Mouse (Mus musculus): Measurements from ENCODE around the gene Hoxa10.

DNA sequence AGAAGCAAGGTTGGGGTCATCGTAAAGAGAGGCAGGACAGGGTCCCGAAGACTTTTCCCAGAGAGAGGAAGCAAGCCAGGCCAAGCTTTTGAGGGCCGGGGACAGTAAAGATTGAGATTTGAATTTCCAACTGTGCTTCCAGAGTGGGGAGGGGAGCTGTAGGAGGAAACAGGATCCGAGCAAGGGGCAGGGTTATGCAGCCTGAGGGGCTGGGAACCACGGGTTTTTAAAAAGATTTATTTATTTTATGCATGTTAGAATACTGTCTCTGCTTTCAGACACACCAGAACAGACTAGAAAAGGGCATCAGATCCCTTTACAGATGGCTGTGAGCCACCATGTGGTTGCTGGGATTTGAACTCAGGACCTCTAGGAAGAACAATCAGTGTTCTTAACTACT is 36.3 kb upstream of the Hoxa10 start:
- no peak for TF ChIP-seq CTCF (IDR thresholded peaks at IDR 0.05; ENCODE audit: borderline replicate concordance, insufficient read depth, low read length)
- TF ChIP-seq POLR2A (IDR thresholded peaks at IDR 0.05; ENCODE audit: low read depth, low read length): no peak

Data from embryonic fibroblast, embryonic 13.5 days (primary cell).